Mouse (Mus musculus) c-Kit-positive CD71-negative TER-119-negative erythroid progenitor cells, embryonic 14.5 days (primary cell): ENCODE data around the gene Fiz1.
"Not testable (repeated sequence)": the region's sequence is repeated elsewhere in the genome, so short reads cannot be mapped to it uniquely, and the experiment has no call there.

Experiments used
- DNase-seq: peaks from one replicate; pipeline ENCODE4 v3.0.0-alpha.2; 2013; ENCODE audit warnings: low read depth

The Fiz1 gene

DNA sequence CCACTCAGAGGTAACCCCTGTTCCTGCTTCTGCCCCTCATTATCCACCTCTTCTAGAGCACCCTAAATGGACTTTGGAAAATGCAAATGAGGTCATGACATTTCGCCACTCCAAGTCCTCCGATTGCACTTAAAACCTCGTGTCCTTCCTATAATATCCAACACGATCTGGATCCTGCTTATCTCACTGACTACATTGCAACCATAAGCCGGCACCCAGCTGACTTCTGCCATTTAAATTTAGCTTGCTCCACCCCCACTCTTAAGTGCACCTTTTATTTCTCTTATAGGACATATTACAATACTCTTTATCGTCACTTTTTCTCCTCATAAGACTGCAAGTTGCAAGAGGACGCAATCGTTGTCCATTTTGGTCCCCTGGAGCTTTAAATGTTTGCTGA is 23.0 kb upstream of the Fiz1 start:
- DNase-seq = no peak

DNA sequence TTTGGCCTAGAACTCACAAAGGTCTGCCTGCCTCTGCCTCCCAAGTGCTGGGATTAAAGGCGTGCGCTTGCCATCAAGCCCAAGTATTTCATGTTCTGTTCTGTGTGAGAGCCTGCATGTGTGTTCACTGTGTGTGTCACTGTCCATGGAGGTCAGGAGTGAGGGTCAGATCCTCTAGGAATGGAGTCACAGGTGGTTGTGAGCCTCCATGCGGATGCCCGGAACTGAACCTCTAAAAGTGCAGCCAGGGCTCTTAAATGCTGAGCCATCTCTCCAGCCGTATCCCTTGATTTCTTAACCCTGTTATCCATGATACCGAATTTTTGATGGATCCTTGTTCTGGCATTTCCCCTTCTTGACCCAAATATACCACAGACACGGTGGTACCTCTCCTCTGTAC is 22.5 kb upstream of the Fiz1 start:
- no peak for DNase-seq

DNA sequence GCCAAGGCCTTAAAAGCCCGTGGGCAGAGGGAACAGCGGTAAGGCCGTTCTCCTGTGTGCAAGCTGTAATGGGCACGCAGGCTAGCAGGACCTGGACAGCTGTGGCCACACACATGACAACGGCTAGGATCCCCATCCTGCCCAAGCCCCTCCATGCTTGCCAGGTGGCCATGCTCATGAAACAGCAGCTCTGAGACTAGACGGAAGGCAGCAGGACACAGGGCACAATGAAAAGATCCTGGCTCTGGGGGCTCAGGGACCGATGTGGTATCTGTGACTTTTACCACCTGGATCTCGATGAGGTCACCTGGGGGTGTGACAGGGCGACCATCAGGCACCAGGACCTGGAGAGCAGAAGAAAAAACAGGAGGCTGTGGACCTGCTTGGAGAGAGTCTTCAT is 21.6 kb upstream of the Fiz1 start:
- no peak for DNase-seq

DNA sequence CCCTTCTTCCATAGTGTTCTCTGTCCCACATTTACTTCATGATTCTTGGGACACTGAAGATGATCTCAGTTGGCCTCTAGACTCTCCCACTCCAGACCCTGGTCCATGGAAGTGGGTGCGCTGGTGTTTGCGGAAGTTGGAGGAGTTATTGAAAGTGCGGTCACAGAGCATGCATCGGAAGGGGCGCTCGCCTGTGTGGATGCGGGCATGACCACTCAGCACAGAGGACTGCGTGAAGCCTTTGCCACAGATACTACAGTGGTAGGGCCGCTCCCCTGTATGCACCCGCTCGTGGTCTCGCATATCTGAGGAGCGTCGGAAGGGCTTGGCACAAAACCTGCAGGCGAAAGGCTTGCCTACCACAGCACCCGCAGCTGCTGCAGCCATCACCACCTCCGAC is 21.1 kb upstream of the Fiz1 start:
- no peak for DNase-seq

DNA sequence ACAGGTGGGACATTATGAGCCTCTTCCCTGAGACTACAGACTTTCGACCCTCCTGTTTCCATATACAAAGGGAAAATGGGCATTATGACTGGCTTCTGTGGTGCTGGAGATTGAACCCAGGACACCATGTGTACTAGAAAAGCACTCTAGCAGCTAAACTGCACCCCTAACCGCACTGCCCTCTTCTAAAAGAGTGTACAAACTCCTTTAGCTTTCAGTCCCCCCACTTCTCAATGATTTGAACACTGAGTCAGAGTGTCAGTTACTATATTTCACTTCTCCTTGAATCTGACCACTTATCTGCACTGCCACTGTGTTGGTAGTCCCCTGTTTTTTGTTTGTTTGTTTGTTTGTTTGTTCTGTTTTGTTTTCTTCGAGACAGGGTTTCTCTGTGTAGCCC is 19.3 kb upstream of the Fiz1 start, which contains the start of gene 4632433K11Rik:
Gene 4632433K11Rik, plus strand, starts transcription at position 301 of the 400 bp plus-strand sequence.
- no peak for DNase-seq

DNA sequence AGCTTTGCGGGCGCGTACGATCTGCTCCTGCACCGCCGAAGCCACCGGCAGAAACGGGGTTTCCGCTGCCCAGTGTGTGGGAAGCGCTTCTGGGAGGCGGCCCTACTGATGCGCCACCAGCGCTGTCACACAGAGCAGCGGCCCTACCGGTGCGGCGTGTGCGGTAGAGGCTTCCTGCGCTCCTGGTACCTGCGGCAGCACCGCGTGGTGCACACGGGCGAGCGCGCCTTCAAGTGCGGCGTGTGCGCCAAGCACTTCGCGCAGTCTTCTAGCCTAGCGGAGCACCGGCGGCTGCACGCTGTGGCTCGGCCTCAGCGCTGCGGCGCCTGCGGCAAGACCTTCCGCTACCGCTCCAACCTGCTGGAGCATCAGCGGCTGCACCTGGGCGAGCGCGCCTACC is 17.0 kb upstream of the Fiz1 start:
- no peak for DNase-seq

DNA sequence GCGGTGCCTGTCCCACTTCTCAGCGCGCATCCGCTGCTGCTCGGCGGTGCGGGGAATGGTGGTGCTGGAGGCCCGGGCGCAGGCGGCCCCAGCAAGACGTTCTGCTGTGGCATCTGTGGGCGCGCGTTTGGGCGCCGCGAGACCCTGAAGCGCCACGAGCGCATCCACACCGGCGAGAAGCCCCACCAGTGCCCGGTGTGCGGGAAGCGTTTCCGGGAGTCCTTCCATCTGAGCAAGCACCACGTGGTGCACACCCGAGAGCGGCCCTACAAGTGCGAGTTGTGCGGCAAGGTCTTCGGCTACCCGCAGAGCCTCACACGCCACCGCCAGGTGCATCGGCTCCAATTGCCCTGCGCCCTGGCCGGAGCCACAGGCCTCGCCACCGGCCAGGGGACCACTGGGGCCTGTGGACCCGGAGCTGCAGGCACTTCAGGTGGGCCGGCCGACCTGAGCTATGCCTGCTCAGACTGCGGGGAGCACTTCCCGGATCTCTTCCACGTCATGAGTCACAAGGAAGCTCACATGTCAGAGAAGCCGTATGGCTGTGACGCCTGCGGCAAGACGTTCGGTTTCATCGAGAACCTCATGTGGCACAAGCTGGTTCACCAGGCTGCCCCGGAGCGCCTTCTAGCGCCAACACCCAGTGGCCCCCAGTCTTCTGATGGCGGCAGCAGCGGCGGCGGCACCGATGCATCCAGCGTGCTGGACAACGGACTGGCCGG is 16.2 kb upstream of the Fiz1 start:
- DNase-seq = no peak

DNA sequence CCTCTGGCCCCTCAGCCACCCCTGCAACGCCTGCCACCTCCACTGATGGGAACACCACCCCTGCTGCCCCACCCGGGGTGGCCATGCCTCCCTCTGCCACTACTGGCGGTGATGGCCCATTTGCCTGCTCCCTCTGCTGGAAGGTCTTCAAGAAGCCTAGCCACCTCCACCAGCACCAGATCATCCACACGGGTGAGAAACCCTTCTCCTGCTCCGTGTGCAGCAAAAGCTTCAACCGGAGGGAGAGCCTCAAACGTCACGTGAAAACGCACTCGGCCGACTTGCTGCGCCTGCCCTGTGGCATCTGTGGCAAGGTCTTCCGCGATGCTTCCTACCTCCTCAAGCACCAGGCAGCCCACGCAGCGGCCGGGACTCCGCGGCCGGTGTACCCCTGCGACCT is 15.4 kb upstream of the Fiz1 start:
- DNase-seq = no peak

DNA sequence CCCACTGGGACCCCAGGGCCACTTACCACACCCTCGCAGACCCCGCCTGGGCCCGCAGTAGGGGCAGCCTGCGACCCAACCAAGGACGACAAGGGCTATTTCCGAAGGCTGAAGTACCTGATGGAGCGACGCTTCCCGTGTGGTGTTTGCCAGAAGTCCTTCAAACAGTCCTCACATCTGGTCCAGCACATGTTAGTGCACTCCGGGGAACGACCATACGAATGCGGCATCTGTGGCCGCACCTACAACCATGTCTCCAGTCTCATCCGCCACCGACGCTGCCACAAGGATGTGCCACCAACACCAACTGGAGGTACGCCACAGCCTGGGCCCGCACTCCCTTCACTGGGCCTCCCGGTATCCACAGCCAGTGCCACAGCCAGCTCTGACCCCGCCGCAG is 15.0 kb upstream of the Fiz1 start:
- no peak for DNase-seq

DNA sequence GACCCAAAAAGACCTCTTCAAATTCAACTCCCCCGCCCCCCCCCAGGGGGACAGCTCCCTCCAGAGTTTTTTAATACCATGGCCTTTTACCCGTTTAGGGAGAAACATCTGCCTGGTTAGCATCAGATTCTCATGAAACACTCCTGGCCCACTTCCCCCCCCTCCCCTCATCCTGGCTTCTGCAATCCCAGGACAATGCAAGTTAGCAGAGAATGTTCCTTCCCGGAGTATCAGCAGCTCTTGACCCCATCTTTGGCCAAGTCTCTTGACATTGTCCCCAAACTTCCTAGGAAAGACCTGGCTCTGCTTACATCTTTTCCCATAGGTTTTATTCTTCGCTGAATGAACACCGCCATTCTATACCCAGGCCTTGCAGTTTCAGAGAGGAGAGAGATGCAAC is 6.7 kb upstream of the Fiz1 start:
- DNase-seq = no peak

DNA sequence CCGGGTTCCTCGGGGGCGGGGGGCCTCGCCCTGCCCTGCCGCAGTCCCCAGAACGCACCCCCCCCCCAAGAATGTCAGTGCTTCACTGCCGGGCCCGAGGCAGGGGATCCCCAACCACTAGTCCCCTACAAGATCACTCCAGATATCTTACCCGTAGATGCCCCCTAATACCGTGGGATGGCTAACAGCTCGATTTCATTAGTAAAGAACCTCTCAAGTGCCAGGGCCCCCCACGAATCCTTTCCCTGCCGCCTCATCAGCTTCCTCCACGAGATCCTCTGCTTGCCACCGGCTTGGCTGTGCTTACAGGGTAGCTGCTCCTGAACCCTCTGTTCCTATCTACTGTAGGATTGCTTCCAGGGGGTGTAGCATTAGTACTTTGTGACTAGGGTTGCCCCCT is 6.2 kb upstream of the Fiz1 start:
- no peak for DNase-seq

DNA sequence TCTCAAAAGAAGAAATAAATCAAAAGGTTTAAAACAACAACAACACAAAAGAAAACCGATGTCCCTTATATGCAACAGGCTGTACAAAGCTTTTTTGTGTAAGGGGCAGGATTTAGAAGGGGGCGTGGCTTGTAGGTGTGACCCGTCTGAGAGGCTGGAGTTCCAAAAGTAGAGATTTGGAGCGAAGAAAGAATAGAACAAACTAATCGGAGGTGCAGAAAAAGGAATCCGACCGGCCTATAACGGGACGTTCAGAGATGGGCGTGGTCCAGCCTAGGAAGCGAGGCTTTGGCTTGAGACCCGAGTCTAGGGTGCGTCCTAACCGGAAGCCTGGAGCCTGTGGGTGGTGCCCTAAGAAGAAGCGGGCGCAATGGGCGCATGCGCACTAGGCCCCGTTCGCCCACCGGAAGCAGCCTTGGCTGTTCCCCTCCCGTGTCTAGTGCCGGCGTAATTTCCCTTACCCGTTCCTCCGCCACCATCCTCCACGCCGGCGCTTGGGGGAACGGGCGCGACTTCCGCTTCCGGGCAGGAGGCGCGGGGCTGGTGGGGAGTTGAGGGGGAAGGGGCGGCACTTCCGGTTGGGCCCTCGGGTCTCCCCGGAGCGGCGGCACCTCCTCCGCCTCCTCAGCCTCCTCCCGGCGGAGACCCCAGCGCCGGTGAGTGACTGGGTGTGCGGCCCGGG is 5.6 kb upstream of the Fiz1 start, which contains the start of the genes Zfp865 and Ccdc106:
Gene Zfp865, plus strand, starts transcription at position 377 of the 682 bp plus-strand sequence.
Gene Ccdc106, plus strand, starts transcription at position 554 of the 682 bp plus-strand sequence.
- DNase-seq = peak; percentile 98

DNA sequence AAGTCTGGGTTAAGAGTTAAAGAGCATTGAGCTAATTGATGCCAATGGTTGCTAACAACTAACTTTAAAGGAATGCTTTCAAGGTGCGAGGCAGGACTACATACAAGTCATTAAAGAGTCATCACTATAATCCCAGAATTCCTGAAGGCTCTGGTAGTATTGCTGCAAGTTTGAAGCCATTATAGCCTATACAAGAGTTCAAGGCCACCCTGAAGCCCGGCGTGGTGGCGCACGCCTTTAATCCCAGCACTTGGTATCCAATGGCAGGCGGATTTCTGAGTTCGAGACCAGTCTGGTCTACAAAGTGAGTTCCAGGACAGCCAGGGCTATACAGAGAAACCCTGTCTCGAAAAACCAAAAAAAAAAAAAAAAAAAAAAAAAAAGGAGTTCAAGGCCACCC is 5.1 kb upstream of the Fiz1 start:
- DNase-seq = not testable (repeated sequence)

DNA sequence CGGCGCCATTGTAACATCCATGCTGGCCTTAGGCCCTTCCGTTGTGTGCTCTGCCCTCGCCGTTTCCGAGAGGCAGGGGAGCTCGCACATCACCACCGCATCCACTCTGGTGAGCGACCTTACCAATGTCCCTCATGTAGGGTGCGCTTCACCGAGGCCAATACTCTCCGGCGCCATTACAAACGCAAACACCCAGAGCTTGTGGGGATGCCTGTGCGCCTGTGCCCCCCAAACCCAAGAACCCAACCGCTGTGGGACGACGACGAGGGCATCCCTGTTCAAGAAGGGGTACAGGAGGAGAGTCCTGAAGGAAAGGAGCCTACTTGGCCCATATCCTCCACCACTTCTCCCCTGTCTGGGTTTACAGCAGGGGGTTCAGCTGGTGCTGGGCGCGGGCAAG is 3.4 kb upstream of the Fiz1 start:
- DNase-seq = no peak

DNA sequence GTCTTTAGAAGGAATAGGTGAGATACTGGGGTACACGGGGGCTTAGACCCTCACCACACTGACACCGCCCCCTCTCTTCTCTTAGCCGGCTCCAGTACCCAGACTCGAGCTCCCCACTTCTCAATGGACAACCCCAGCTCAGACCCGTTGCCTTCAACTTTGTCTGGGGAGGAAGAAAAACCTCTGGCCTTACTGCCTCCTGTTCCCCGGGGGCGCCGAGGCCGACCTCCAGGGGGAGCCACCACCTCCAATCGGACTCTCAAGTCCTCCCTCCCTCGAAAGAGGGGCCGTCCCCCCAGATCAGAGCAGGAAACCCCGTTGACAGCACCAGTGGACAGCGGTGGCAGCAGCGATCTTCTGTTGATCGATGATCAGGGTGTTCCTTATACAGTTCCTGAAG is 2.9 kb upstream of the Fiz1 start:
- DNase-seq = no peak

DNA sequence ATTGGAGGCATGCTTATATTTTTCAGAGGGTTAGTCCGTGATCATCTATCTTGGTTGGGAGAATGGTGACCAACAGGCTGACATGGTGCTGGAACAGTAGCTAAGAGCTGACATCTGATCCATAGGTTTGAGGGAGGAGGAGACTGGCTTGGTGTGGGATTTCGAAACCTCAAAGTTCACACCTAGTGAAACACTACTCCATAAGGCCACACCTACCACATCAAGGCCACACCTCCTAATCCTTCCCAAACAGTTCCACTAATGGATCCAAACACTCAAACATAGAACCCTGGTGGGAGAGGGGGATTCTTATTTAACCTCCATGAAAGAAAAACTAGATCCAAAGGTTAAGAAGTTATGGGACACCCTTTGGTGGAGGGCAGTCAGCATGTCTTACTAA is 2.4 kb upstream of the Fiz1 start:
- DNase-seq = no peak

DNA sequence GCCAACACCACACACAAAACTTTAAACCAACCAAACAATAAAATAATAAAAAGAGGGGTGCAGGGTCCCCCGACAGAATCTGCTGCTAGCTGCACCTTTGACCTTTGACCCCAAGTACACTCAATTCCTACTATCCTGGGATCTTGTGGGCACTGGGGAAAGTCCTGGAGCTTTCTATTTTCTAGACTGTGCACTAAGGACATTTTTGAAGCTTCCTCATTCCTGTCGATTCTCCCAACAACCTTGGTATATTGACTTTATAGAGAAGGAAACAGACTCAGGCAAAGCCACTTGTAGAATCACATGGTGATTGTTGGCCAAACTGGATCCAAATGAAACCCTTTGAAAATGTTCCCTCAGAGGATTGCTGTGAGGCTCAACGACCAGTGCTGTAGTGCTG is 1.6 kb upstream of the Fiz1 start:
- DNase-seq = no peak

DNA sequence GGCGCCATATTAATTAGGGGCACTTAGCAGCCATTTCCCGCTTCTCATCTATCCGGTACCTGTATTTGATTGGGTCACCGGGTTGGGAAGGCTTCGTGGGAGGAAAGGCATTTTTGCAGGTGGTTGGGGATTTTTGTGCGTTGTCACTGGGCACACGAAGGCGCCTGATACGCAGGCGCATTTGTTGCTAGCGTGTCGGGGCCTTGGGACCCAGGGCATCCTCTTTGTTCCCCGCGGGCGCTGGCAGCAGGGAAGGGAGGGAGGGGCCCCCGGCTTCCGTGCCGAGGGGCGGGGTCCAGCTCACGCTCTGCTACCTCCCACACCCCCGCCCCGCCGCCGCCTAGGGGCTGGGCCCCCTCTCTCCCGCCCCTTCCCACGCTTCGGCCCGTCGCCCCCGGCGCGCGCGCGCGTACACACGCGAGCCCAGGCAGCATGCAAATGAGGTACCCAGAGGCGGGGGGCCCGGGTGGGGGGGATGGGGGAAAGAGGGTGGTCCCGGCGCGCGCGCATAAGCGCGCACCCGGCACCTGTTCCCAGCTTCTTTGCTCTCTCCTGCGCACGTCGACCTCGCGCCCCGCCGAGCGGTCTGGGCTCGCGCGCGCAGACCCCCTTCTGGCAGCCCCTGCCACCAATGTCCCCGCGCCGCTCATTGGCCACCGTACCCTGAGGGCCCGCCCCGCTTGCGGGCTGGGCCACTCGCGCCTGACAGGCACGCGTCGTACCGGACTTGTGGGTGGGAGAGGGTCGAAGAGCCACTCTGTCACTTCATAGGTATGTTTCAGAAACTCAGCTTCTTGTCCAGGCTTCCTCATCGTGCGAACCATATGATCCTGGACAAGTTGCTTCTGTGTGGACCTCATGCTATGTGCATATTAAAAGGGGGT is 863 bp upstream of the Fiz1 start, which contains the start of gene Gm44973:
Gene Gm44973, plus strand, starts transcription at position 379 of the 884 bp plus-strand sequence.
- peak; percentile 80 for DNase-seq

DNA sequence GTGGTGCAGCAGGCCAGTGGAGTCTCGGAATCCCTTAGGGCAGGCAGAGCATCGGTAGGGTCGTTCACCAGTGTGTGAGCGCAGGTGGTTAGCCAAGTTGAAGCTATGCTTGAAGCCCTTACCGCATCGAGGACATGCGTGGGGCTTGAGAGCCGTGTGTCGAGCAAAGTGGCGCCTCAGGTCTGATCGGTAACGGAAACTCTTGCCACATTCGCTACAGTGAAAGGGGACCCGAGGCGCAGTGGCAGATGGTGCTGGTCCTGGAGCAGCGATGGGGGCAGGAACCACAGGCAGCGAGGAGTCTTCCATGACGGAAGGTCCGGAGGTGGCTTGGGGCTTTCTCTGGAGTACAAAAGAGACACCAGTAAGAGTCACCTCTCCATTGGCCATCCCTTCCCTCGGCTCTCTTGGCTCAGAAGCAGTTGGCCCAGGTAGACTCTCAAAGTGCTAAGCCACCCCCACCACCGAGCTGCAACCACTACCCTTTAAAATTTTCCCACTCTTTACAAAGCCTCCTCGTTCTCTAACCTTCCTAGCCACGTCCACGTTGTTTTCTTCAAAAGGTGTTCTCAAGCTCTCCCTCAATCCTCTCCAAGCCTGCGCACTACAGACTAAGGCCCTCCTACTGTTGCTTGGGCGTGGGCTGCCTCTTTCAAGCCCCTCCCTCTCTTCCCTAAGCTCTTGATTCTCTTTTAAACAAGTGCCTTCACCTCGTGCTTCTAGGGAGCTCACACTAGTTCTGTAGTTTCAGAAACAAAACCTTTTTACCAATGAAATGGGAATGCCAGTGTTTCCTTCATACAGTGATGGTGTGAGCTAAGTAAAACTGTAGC is 1.6 kb downstream of the Fiz1 start:
- no peak for DNase-seq

DNA sequence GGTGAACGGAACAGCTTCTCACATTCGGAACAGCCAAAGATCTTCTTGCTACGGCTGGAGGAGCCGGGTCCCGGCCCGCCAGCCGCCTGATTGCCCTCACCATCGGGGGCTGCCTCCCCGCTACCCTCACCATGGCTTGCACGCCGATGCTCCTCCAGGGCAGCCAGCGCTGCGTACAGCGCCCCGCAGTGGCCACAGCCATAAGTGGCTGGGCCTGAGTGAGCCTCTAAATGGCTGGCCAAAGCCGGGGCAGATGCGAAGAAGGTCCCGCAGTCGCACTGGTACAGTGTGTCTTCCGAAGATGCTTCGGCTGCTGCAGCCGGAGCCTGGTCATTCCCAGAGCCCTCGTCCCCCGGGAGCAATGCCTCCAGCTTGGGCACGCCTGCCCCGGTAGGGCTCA is 6.3 kb downstream of the Fiz1 start:
- DNase-seq = no peak

DNA sequence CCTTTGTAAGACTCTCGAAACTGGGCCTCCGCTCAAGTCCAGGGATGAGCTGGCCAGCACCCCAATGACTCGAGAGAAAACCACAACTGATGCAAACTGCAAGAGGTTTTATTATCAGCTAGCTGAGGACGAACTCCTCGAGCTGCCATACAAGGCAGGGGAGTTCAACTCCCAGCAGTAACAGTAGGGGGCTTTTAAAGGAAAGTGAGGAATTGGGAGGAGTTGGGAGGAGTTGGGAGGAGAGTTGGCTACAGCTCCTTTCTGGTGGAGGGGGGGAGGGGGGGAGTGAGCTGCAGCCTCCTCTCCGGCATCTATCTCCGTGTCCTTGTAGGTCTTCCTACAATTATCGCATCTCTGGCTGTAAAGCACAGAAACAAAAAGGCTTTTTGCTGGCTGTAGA is 11.6 kb downstream of the Fiz1 start:
- not testable (repeated sequence) for DNase-seq

DNA sequence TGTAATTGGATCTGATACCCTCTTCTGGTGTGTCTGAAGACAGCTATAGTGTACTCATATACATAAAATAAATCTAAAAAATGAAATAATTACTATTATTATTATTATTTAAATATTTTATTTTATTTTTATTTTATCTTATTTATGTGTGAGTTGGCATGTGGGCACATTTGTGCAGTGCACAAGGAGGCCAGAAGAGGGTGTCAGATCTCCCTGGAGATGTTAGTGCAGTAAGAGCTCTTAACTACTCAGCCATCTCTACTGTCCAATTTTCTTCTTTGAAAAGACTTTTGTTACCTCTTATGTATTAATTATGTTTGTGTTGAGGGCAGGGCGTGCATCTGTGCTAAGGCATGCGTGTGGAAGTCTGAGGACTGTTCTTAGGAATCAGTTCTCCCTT is 14.6 kb downstream of the Fiz1 start:
- no peak for DNase-seq
